Mouse (Mus musculus) thymus, postnatal 36 days (tissue): Measurements from ENCODE around the gene Myo1e.
"Not testable (repeated sequence)": the region's sequence is repeated elsewhere in the genome, so short reads cannot be mapped to it uniquely, and the experiment has no call there.

Experiments used
- DNase-seq, 2 experiments: peaks; one replicate each; pipeline ENCODE4 v3.0.0; 2022; ENCODE audit warnings: mixed read lengths in 2 of 2

Myo1e gene

DNA sequence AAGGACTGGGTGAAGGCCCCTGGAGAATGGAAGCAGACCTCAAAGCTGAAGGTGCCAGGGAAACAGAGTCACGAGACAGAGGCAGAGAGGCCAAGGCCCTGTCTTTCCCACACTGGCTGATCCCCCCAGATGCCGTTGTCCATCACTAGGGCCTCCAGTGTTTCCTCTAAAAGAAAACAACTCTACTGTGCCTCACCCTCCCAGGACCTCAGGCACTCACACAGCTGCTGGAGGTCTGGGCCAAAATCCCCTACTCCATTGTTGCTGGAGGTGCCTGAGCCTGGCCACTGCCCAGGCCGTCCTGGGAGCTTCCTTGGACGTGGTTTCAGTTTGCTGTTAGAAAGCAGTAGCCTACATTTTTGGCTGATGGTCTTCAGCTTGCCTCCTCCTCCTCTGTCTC is 47.9 kb downstream of the Myo1e start:
- DNase-seq = no peak

- not testable (repeated sequence) for DNase-seq
Observed at GRCm38 (mm10) chr9:70256027-70256426, 48.9 kb downstream of the Myo1e start.

DNA sequence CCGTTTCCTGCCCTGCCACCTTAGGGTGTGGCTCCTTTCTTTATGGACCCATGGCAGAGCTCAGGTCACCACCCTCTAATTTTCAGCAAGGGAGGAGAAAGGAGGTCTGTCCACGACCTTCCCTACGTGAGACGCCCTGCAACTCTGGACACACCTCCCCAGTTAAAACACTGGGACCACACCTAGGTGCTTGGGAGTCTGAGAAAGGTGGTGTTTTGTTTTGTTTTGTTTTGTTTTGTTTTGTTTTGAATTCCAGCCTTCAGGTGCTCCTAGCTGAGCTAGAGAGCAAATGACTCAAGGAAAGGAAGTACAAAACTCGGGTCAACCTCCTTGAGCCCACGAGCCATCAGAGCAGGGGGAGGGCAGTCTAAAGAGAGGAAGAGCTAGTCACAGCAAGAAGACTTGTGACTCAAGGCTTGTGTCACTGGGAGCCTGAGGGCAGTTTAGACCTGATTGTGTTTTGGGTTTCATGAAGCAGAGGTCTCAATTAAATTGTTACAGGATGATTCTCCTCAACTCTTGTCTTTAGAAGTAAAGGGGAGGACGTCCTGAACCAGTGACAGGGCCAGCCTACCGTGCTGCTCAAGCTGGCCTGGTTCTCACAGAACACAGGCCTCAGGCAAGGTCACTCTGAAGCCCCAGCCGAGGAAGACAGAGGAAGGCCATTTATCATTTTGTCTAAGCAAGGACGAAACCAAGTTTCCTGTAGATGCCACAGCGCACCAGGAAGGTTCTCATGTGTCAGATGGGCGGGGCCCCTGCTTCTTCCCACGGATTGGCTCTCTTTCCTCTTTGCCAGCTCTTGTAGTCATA is 50.3 kb downstream of the Myo1e start:
- peak; percentile 25 to 43 for DNase-seq

DNA sequence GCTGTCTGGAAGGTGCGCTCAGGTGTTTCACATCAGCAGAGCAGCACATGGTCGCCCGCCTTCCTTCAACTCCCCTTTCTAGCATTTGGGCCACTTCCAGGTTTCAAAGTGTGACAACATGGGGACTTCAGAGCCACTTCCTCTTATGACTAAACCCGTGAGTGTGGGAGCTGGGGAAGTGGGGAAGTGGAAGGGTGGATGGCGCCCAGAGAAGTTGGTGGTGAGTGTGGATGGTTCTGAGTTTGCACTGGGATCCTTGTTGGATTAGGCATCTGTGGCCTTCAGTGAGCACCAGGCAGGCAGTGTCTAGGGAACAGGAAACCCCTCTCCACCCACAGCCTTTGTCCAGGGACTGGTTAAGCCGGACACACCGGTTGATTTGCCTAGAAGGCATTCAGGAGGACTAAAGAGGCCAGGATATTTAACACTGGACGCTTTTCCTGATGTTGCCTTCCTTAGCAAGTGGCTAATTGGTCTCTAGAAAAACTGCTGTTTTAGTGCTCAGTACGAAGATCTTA is 53.2 kb downstream of the Myo1e start:
- DNase-seq = no peak

- no peak for DNase-seq
Observed at GRCm38 (mm10) chr9:70261646-70262045, 54.5 kb downstream of the Myo1e start.

GRCm38 (mm10) chr9:70263134-70263533 is 56.0 kb downstream of the Myo1e start:
- no peak for DNase-seq

DNA sequence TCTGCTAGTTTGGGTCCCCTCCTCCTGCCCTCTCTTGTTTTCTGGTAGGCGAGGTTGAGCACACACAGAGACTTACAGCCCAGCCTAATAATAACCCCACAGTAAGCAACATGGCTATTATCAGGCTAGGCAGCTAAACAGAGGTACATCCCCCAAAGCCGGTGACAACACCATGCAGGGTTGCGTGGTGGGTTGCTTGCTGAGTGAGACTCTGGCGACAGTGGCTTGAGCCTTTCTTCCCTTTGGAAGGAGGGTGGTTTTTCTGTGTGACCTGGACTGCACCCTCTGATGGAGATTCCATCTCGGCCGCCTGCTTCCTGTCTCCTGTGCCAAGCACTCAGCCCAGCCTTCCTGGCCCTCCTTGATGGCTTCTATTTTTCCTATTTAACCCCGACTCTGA is 56.6 kb downstream of the Myo1e start:
- no peak for DNase-seq

DNA sequence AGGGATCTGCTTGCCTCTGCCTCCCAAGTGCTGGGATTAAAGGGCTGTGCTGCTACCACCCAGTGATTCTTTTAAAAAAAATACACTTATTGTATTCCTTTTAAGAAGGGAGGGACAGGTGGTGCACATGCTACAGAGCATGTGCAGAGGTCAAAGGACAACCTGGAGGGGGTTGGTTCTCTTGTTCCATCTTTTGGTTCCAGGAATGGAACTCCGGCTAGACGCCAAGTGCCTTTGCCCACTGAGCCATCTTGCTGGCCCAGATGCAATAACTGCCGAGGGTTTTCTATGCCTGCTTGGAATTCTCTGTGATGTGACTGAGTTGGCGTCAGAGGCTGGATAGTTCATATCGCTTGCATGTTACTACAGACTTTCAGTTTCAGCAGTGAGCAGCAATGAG is 58.4 kb downstream of the Myo1e start:
- DNase-seq = no peak

DNA sequence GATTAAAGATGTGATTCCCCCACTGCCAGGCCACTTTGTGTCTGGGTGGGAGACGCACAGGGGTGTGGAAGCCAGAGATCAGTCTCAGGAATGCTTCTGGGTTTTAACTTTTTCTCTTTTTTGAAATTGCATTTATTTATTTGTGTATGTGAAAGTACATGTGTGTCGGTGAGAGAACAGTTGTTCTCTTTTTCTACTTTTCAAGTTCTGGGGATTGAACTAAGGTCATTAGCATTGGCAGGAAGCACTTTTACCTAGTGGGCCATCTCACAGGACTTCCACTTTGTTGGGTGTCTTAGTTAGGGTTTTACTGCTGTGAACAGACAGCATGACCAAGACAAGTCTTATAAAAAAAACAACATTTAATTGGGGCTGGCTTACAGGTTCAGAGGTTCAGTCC is 59.0 kb downstream of the Myo1e start:
- DNase-seq = no peak

- DNase-seq = no peak
Observed at GRCm38 (mm10) chr9:70267108-70267507, 60.0 kb downstream of the Myo1e start.

DNA sequence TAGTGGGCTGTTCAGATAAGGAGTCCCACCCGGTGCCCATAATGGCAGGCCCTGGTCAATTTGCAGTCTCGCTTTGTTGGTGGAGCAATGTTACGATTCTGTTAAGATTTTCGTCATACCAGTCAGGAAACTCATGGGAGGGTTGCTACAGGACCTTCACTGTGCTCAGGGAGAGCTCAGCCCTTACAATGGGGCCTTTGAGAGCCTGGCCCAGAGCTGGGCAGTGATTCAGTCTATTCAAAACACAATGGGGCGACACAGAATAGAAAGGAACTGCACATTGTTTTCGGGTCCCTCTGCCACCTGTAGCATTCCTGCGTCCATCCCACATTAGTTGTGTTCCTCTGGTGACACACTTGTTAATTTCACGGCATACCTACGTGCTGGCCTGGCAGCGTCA is 62.2 kb downstream of the Myo1e start:
- DNase-seq = no peak

DNA sequence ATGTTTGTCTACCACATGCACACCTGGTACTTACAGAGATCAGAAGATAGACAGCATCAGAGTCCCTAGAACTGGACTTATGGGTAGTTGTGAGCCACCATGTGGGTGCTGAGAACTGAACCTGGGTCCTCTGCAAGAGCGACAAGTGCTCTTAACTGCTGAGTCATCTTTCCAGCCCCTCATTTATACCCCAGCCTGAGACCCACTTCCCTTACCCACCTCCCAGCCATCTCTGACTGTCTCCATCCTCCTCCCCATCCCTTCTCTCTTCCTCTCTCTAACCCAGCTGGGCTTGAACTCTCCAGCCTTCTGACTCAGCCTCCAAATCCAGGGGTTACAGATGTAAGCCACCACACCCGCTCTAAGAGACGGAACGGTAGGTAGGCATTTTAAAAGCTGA is 63.3 kb downstream of the Myo1e start:
- no peak for DNase-seq

- DNase-seq = no peak
Observed at GRCm38 (mm10) chr9:70271137-70271536, 64.0 kb downstream of the Myo1e start.

DNA sequence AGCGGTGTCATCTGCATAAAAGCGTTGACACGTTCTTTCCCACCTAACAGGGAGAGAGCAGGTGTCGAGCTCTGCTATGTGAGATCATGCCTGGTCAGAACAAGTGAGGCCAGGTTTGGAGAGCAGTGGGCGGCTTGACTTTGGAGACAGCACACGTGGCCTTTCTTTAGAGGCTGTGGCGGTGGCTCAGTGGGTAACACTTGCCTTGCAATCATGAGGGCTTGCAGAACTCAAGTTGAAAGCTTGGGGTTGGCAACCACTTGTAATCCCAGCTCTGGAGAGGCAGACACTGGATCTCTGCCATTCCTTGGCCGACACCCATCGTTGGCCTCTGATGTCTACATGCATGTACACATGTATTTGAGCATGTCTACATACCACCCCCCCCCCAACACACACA is 64.5 kb downstream of the Myo1e start:
- DNase-seq = no peak

DNA sequence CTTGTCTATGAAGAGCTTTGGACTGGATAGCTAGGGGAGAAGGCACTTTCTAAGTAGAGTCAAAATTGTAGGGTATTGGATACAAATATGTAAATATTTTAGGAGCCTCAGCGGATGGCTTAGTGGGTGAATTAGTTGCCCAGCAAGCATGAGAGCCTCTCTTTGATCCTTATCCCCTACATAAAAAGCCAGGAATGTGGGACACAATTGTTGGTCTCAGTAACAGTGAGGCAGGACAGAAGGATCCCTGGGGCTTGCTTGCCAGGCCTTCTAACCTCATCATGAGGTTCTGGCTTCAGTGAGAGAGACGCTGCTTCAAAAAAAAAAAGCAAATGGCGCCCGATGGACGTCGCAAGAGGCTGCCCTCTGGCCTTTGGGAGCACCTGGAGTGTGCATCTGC is 66.9 kb downstream of the Myo1e start:
- no peak for DNase-seq

DNA sequence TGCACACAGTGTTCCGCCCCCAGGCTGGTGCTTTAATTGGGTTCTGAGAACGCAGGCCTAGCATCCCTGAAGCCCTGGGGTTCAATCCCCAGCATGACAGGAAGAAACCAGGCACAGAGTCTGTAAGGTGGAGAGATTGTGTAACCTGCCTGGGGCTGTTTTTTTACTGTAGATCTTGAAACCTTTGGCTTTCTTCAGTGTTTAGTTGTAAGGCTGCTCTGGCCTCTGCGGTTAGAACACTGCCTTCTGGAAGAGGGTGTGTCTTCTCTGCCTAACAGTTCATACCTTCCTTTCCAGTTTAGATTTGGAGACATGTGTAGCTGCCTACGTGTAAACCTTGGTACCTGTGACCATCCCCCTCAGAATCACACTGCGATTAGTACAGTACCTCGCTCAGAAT is 67.3 kb downstream of the Myo1e start:
- no peak for DNase-seq

- DNase-seq = no peak
Observed at GRCm38 (mm10) chr9:70274887-70275555, 67.9 kb downstream of the Myo1e start.

GRCm38 (mm10) chr9:70277076-70277475 is 69.9 kb downstream of the Myo1e start:
- no peak for DNase-seq

- no peak for DNase-seq
Observed at GRCm38 (mm10) chr9:70277529-70277982, 70.4 kb downstream of the Myo1e start.

DNA sequence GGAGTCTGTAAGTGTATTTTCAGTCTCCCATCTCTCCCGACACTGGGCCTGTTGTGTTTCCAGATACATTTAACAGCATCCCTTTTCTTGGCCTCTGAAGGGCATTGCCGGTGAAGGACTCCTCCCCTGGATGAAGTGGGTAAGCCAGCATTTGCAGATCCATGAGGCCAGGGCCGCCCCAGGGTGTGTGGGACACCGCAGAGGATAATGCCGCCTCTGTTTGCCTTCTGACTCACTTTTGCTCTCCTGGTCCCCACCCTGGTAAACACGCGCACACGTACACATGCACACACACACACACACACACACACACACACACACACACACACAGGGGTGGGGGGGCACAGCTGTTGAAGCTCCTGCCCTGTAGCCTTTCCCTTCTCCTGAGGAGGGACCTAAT is 74.3 kb downstream of the Myo1e start:
- no peak for DNase-seq

DNA sequence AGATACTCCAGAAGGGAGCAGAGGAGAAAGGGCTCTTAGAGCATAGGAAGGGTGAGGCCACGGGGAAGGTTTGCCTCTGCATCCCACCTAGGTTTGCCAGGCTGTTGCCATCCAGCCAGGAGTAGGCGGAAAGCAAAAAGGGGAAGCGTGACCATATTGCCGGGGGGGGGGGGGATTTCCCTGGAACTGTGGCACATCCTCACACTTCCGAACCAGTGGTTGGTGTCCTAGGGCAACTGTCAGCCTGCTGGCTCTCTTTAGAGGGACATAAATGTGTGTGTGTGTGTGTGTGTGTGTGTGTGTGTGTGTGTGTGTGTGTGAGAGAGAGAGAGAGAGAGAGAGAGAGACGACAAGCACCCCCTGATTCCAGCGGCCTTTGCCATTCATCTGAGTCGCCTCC is 75.0 kb downstream of the Myo1e start:
- DNase-seq = no peak

- no peak for DNase-seq
Observed at GRCm38 (mm10) chr9:70283151-70283550, 76.0 kb downstream of the Myo1e start.

- DNase-seq = no peak
Observed at GRCm38 (mm10) chr9:70284584-70285140, 77.5 kb downstream of the Myo1e start.

GRCm38 (mm10) chr9:70290785-70291184 is 83.6 kb downstream of the Myo1e start:
- no peak for DNase-seq
